Mouse (Mus musculus): ENCODE data around the gene Tbc1d9. TPM values are rescaled to one million over a fixed set of nuclear protein-coding genes. Genes with fewer than 3 reads are reported as not detected.

Gene Tbc1d9
- total and polyA plus RNA-seq, 2 experiments from 2014 or later: 18.6 to 135 TPM

- no peak overlapping the region for H3K9ac ChIP-seq (replicated peaks; ENCODE audit: low read length, poor library complexity, severe bottlenecking)
- H3K27me3 ChIP-seq (ENCODE audit: insufficient read depth, low read length): no peaks in the 10 kb centered on the region
- no peak for ATAC-seq (ENCODE audit: low FRiP score)
- no peak overlapping the region for H3K4me2 ChIP-seq (ENCODE audit: low read depth, low read length, poor library complexity, severe bottlenecking)
- no peaks in the 10 kb centered on the region for H3K9me3 ChIP-seq (ENCODE audit: low read length)
- no peak for DNase-seq (ENCODE audit: low spot score)
- TF ChIP-seq CTCF (IDR thresholded peaks at IDR 0.05): no peak
- no peaks in the 10 kb centered on the region for H3K36me3 ChIP-seq (ENCODE audit: insufficient read depth, low read length)
- no peak overlapping the region for H3K27ac ChIP-seq (ENCODE audit: low read depth, low read length)
- 75% methylated on average over 8 of the region's 8 CpGs for WGBS
- H3K4me1 ChIP-seq (ENCODE audit: insufficient read depth, low read length): peaks cover 6% of the 10 kb centered on the region; the same call in 1 of the 2 replicates
- no peak overlapping the region for H3K4me3 ChIP-seq (ENCODE audit: low read depth, low read length)
Observed at GRCm38 (mm10) chr8:83199715-83200114, 34.6 kb downstream of the Tbc1d9 start.

- TF ChIP-seq CTCF (IDR thresholded peaks at IDR 0.05): no peak
- Histone ChIP-seq H3K4me3 (ENCODE audit: low read depth, low read length) (no peak overlapping the region), H3K4me1 (ENCODE audit: insufficient read depth, low read length) (peaks cover 6% of the 10 kb centered on the region; the same call in 1 of the 2 replicates), H3K27ac (ENCODE audit: low read depth, low read length) (peak overlapping the region; percentile 47; the same call in 1 of the 2 replicates), H3K27me3 (ENCODE audit: insufficient read depth, low read length) (no peaks in the 10 kb centered on the region), H3K9me3 (ENCODE audit: low read length) (no peaks in the 10 kb centered on the region), H3K36me3 (ENCODE audit: insufficient read depth, low read length) (no peaks in the 10 kb centered on the region), H3K4me2 (ENCODE audit: low read depth, low read length, poor library complexity, severe bottlenecking) (no peak overlapping the region), H3K9ac (replicated peaks; ENCODE audit: low read length, poor library complexity, severe bottlenecking) (no peak overlapping the region)
- DNase-seq (ENCODE audit: low spot score) (peak; percentile 65), ATAC-seq (ENCODE audit: low FRiP score) (no peak)
- WGBS: 59% methylated on average over 16 of the region's 16 CpGs
Observed at GRCm38 (mm10) chr8:83200191-83201177, 35.3 kb downstream of the Tbc1d9 start.

GRCm38 (mm10) chr8:83202946-83203345, 37.8 kb downstream of the Tbc1d9 start:
- ATAC-seq (ENCODE audit: low FRiP score) (no peak), DNase-seq (ENCODE audit: low spot score) (no peak)
- no peaks in the 10 kb centered on the region for H3K36me3 ChIP-seq (ENCODE audit: insufficient read depth, low read length)
- no peaks in the 10 kb centered on the region; the same call in 1 of the 2 replicates for H3K4me1 ChIP-seq (ENCODE audit: insufficient read depth, low read length)
- no peaks in the 10 kb centered on the region for H3K9me3 ChIP-seq (ENCODE audit: low read length)
- 86% methylated on average over 11 of the region's 11 CpGs for WGBS
- no peak overlapping the region for H3K9ac ChIP-seq (replicated peaks; ENCODE audit: low read length, poor library complexity, severe bottlenecking)
- no peak overlapping the region for H3K4me2 ChIP-seq (ENCODE audit: low read depth, low read length, poor library complexity, severe bottlenecking)
- H3K27me3 ChIP-seq (ENCODE audit: insufficient read depth, low read length): no peaks in the 10 kb centered on the region
- no peak for TF ChIP-seq CTCF (IDR thresholded peaks at IDR 0.05)
- H3K4me3 ChIP-seq (ENCODE audit: low read depth, low read length): no peak overlapping the region
- H3K27ac ChIP-seq (ENCODE audit: low read depth, low read length): no peak overlapping the region

- Histone ChIP-seq H3K9ac (replicated peaks; ENCODE audit: low read length, poor library complexity, severe bottlenecking) (no peak overlapping the region), H3K9me3 (ENCODE audit: low read length) (no peaks in the 10 kb centered on the region), H3K36me3 (ENCODE audit: insufficient read depth, low read length) (peaks cover 4% of the 10 kb centered on the region; the same call in 1 of the 2 replicates), H3K27me3 (ENCODE audit: insufficient read depth, low read length) (no peaks in the 10 kb centered on the region), H3K4me1 (ENCODE audit: insufficient read depth, low read length) (no peaks in the 10 kb centered on the region), H3K4me3 (ENCODE audit: low read depth, low read length) (no peak overlapping the region), H3K4me2 (ENCODE audit: low read depth, low read length, poor library complexity, severe bottlenecking) (no peak overlapping the region), H3K27ac (ENCODE audit: low read depth, low read length) (no peak overlapping the region)
- DNase-seq (ENCODE audit: low spot score) (no peak), ATAC-seq (ENCODE audit: low FRiP score) (no peak)
- 79% methylated on average over 7 of the region's 7 CpGs for WGBS
- TF ChIP-seq CTCF (IDR thresholded peaks at IDR 0.05): no peak
Observed at GRCm38 (mm10) chr8:83205907-83206306, 40.8 kb downstream of the Tbc1d9 start.

- ATAC-seq (ENCODE audit: low FRiP score) (no peak), DNase-seq (ENCODE audit: low spot score) (no peak)
- Histone ChIP-seq H3K4me3 (ENCODE audit: low read depth, low read length) (no peak overlapping the region), H3K4me1 (ENCODE audit: insufficient read depth, low read length) (no peaks in the 10 kb centered on the region), H3K36me3 (ENCODE audit: insufficient read depth, low read length) (peaks cover 11% of the 10 kb centered on the region; the same call in 1 of the 2 replicates), H3K9ac (replicated peaks; ENCODE audit: low read length, poor library complexity, severe bottlenecking) (no peak overlapping the region), H3K27ac (ENCODE audit: low read depth, low read length) (no peak overlapping the region), H3K4me2 (ENCODE audit: low read depth, low read length, poor library complexity, severe bottlenecking) (no peak overlapping the region), H3K27me3 (ENCODE audit: insufficient read depth, low read length) (no peaks in the 10 kb centered on the region), H3K9me3 (ENCODE audit: low read length) (no peaks in the 10 kb centered on the region)
- 73% methylated on average over 4 of the region's 4 CpGs for WGBS
- no peak for TF ChIP-seq CTCF (IDR thresholded peaks at IDR 0.05)
Observed at GRCm38 (mm10) chr8:83209581-83209980, 44.4 kb downstream of the Tbc1d9 start.

- H3K36me3 ChIP-seq (ENCODE audit: insufficient read depth, low read length): peaks cover 11% of the 10 kb centered on the region; the same call in 1 of the 2 replicates
- no peak overlapping the region for H3K27ac ChIP-seq (ENCODE audit: low read depth, low read length)
- DNase-seq (ENCODE audit: low spot score) (no peak), ATAC-seq (ENCODE audit: low FRiP score) (no peak)
- no peaks in the 10 kb centered on the region for H3K9me3 ChIP-seq (ENCODE audit: low read length)
- no peaks in the 10 kb centered on the region for H3K27me3 ChIP-seq (ENCODE audit: insufficient read depth, low read length)
- no peak overlapping the region for H3K4me2 ChIP-seq (ENCODE audit: low read depth, low read length, poor library complexity, severe bottlenecking)
- WGBS: 93% methylated on average over 7 of the region's 7 CpGs
- no peaks in the 10 kb centered on the region for H3K4me1 ChIP-seq (ENCODE audit: insufficient read depth, low read length)
- H3K4me3 ChIP-seq (ENCODE audit: low read depth, low read length): no peak overlapping the region
- no peak for TF ChIP-seq CTCF (IDR thresholded peaks at IDR 0.05)
- H3K9ac ChIP-seq (replicated peaks; ENCODE audit: low read length, poor library complexity, severe bottlenecking): no peak overlapping the region
Observed at GRCm38 (mm10) chr8:83210676-83211075, 45.5 kb downstream of the Tbc1d9 start.

Measured in midbrain, postnatal 0 days (tissue).